Mouse (Mus musculus) limb, embryonic 14.5 days (tissue): ENCODE results near the gene Ddah1. TPM values are rescaled to one million over a fixed set of nuclear protein-coding genes. Genes with fewer than 3 reads are reported as not detected.

Experiments
- ATAC-seq: fragments of 200-750 bp; cut with Nextera tagmentation; 2 replicates; pipeline ENCODE4 v1.8.0; 2017; ENCODE audit warnings: low read depth, moderate number of reproducible peaks, moderate TSS enrichment; ENCODE audit not compliant: low FRiP score
- DNase-seq: peaks from one replicate; pipeline ENCODE4 v3.0.0-alpha.2; 2015; ENCODE audit warnings: low spot score
- H3K27ac ChIP-seq: fragments of 300-500 bp; sonication (generic); replicated peaks from 2 replicates; pipeline ENCODE4 v1.5.1; 2014; ENCODE audit warnings: low read depth, mild to moderate bottlenecking, low read length, moderate library complexity, mixed read lengths
- H3K27me3 ChIP-seq: fragments of 300-500 bp; sonication (generic); 2 replicates; pipeline ENCODE4 v1.6.1; 2014; ENCODE audit warnings: low read length, mixed read lengths; ENCODE audit not compliant: control insufficient read depth, insufficient read depth
- H3K36me3 ChIP-seq: fragments of 300-500 bp; sonication (generic); 2 replicates; pipeline ENCODE4 v1.6.1; 2014; ENCODE audit warnings: mild to moderate bottlenecking, low read length, moderate library complexity, mixed read lengths; ENCODE audit not compliant: control insufficient read depth, insufficient read depth
- H3K4me1 ChIP-seq: fragments of 300-500 bp; sonication (generic); 2 replicates; pipeline ENCODE4 v1.6.1; 2014; ENCODE audit warnings: antibody characterized with exemption, low read length, mixed read lengths; ENCODE audit not compliant: control insufficient read depth, insufficient read depth
- H3K4me2 ChIP-seq: fragments of 300-500 bp; sonication (generic); replicated peaks from 2 replicates; pipeline ENCODE4 v1.6.1; 2014; ENCODE audit warnings: low read depth, mild to moderate bottlenecking, low read length, moderate library complexity; ENCODE audit not compliant: severe bottlenecking
- H3K4me3 ChIP-seq: fragments of 300-500 bp; sonication (generic); replicated peaks from 2 replicates; pipeline ENCODE4 v1.5.1; 2014; ENCODE audit warnings: low read length
- H3K9ac ChIP-seq: fragments of 300-500 bp; sonication (generic); 2 replicates; pipeline ENCODE4 v1.6.1; 2014; ENCODE audit warnings: mild to moderate bottlenecking, low read depth, low read length, moderate library complexity; ENCODE audit not compliant: severe bottlenecking
- H3K9me3 ChIP-seq: fragments of 300-500 bp; sonication (generic); 2 replicates; pipeline ENCODE4 v1.6.1; 2016; ENCODE audit warnings: low read length; ENCODE audit not compliant: control insufficient read depth
- POLR2A ChIP-seq: fragments of 200-500 bp; IDR thresholded peaks from 2 replicates; pipeline ENCODE4 v1.8.0; 2012; ENCODE audit warnings: inconsistent platforms, mild to moderate bottlenecking, moderate library complexity, borderline replicate concordance; ENCODE audit not compliant: insufficient read depth, insufficient read length; ENCODE audit errors: extremely low read depth
- WGBS: fragments of 180-500 bp; shearing (Covaris S2); extraction: QIAGEN DNeasy Blood & Tissue Kit; methylation state at CpG from one replicate; pipeline ENCODE4 v1.1.7; 2014; 5-methylcytosine and 5-hydroxymethylcytosine counted together
- polyA plus RNA-seq, 2 experiments: library from polyadenylated mRNA; depleted of rRNA in 1 of 2; stranded (reverse) in 1 of 2; unstranded in 1 of 2; fragments of >200 nt; fragmentation: Nextera tagmentation in 1 of 2; extraction: Ambion mirVana in 1 of 2; gene quantifications; 2 replicates each; pipeline versions ENCODE4 v1.2.1 to v1.2.3; 2012 to 2014

Gene Ddah1
- polyA plus RNA-seq, 2 experiments, result 32.2 to 48.2 TPM

DNA sequence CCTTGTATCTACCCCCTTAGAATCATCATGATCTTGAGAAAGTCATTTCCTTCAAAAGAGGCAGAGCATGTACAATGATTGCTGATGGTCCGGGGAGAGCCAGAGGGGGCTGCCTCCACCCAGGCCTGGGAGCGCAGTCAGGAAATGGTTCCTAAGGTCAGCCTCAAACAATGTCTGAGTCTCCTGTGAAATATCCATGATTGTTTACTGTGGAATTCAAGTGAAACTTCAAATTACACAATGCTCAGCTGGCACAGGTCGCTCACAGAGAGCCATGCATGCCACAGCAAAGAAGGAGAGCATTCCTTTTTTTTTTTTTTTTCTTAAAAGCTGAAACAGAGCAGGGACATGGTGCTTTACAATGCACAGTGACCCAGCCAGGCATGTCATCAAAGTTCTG, 134.0 kb downstream of the Ddah1 start:
- no peak for TF ChIP-seq POLR2A
- WGBS, result 75% methylated on average over 3 of the region's 3 CpGs
- DNase-seq (no peak), ATAC-seq (no peak)
- Histone ChIP-seq H3K9ac (no peak overlapping the region), H3K4me3 (no peak overlapping the region), H3K36me3 (0 out of 2 replicates have a peak, but pooled peaks cover 4% of the 10 kb centered on the region), H3K27ac (no peak overlapping the region), H3K9me3 (no peaks in the 10 kb centered on the region), H3K4me1 (no peaks in the 10 kb centered on the region; the same call in 1 of the 2 replicates), H3K4me2 (no peak overlapping the region), H3K27me3 (no peaks in the 10 kb centered on the region)

DNA sequence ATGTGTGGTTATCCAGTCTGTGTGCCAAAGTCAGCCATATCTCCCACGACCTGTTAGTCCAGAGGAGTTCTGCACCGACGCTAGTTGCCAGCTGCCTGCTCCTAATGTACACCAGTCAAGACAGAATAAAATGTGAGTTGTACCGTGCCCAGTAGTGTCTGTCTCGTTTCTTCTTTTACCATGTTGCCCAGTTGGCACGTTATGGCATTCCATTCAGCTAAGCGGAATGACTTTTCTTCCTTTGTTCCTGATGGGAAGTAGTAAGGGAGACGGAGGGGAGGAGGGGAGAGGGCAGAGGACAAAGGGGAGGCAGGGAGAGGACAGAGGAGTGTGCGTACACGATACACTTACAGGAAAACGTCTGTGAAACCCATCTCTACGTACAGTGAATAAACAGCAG, 135.7 kb downstream of the Ddah1 start:
- Histone ChIP-seq H3K9me3 (no peaks in the 10 kb centered on the region), H3K27me3 (no peaks in the 10 kb centered on the region), H3K4me2 (no peak overlapping the region), H3K4me3 (no peak overlapping the region), H3K9ac (no peak overlapping the region), H3K36me3 (0 out of 2 replicates have a peak, but pooled peaks cover 4% of the 10 kb centered on the region), H3K4me1 (no peaks in the 10 kb centered on the region), H3K27ac (no peak overlapping the region)
- WGBS, result 67% methylated on average over 12 of the region's 12 CpGs
- TF ChIP-seq POLR2A, result no peak
- no peak for ATAC-seq
- no peak for DNase-seq

DNA sequence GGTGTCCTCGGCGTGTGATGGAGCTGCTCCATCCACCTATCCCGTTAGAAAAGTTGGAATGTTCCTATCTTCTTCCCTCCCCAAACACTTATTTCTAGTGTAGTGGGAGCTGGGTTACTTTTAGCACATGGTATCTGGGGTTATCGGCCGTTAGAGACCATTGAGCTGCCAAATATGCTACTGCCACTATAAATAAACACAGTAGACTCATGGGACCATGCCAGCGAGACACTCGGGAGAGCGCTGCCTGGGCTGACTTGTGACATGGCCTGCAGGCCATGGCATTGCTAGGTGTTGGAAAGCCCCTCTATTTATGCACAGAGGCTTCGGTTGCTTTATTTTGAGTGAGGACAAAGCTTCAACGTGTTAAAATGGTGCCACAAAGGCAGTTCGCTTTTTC, 139.3 kb downstream of the Ddah1 start:
- Histone ChIP-seq H3K27me3 (no peaks in the 10 kb centered on the region), H3K9me3 (no peaks in the 10 kb centered on the region), H3K9ac (no peak overlapping the region), H3K27ac (no peak overlapping the region), H3K4me3 (no peak overlapping the region), H3K4me2 (no peak overlapping the region), H3K36me3 (0 out of 2 replicates have a peak, but pooled peaks cover 4% of the 10 kb centered on the region), H3K4me1 (no peaks in the 10 kb centered on the region)
- ATAC-seq (no peak), DNase-seq (no peak)
- TF ChIP-seq POLR2A, result no peak
- WGBS, result 79% methylated on average over 11 of the region's 11 CpGs

DNA sequence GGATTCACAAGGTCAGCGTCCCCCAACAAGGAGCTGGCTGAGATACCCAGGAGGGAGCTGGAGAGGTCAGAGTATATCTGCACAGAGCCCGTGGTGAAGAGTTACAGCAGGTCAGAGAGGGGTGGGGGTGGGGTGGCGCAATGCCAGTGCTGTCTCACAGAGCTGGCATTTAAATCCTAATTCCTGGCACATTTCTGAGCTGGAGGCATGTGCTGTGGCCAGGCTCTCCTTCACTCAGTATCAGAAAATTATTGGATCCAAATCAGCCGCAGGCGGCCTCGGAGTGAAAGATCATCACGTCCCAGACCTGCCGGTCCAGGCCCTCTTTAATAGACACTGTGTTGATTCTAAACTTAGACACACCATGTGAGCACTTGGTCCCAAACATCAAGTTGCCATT, 141.4 kb downstream of the Ddah1 start:
- no peak for TF ChIP-seq POLR2A

DNA sequence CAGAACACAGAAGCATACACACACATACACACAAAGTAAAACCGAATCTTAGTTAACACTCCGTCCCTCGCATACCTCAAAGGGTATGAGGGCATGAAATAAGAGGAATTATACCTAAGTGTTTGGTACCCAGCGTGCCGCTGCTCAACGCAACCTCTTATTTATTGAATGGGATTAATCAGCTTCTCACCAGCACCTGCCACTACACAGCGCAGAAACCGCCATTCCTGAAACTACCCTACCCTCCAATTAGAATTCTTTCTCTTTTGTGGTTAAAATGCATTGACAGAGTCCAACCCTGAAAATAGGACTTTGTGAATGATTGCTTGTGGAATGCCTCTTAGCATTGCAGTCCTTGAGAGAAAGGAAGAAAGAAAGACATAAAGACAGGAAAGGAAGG, 145.1 kb downstream of the Ddah1 start:
- 85% methylated on average over 8 of the region's 8 CpGs for WGBS
- H3K27me3 ChIP-seq, result no peaks in the 10 kb centered on the region

More for the DNA sequence above, 141.4 kb downstream of the Ddah1 start:
- ATAC-seq, result no peak
- no peaks in the 10 kb centered on the region for H3K9me3 ChIP-seq
- no peak overlapping the region for H3K4me2 ChIP-seq
- H3K4me3 ChIP-seq, result no peak overlapping the region
- DNase-seq, result no peak
- no peak overlapping the region for H3K27ac ChIP-seq
- H3K36me3 ChIP-seq, result 0 out of 2 replicates have a peak, but pooled peaks cover 4% of the 10 kb centered on the region
- H3K27me3 ChIP-seq, result no peaks in the 10 kb centered on the region
- no peak overlapping the region for H3K9ac ChIP-seq
- 67% methylated on average over 8 of the region's 8 CpGs for WGBS
- H3K4me1 ChIP-seq, result no peaks in the 10 kb centered on the region

More for the DNA sequence above, 145.1 kb downstream of the Ddah1 start:
- H3K4me3 ChIP-seq, result no peak overlapping the region
- H3K36me3 ChIP-seq, result no peaks in the 10 kb centered on the region
- no peak overlapping the region for H3K9ac ChIP-seq
- H3K27ac ChIP-seq, result no peak overlapping the region
- H3K4me2 ChIP-seq, result no peak overlapping the region
- ATAC-seq (no peak), DNase-seq (no peak)
- 0 out of 2 replicates have a peak, but pooled peaks cover 3% of the 10 kb centered on the region for H3K4me1 ChIP-seq
- TF ChIP-seq POLR2A, result no peak
- H3K9me3 ChIP-seq, result no peaks in the 10 kb centered on the region
